Mouse (Mus musculus) bone marrow, adult 2 months (tissue): Measurements from ENCODE around the gene Gm6096.
A peak's percentile ranks its signal among the peaks of the same experiment; 100 is the strongest.

ENCODE experiments used
- CTCF ChIP-seq: fragments of 200-500 bp; IDR thresholded peaks from 2 replicates; pipeline ENCODE4 v1.5.1; 2011; ENCODE audit warnings: low read length, control low read depth; ENCODE audit not compliant: control insufficient read depth, insufficient read depth
- POLR2A ChIP-seq: fragments of 200-500 bp; IDR thresholded peaks from 2 replicates; pipeline ENCODE4 v1.6.1; 2011; ENCODE audit warnings: low read depth, mild to moderate bottlenecking, control low read depth, low read length, borderline replicate concordance; ENCODE audit not compliant: control insufficient read depth

GRCm38 (mm10) chr7:34222340-34222739 lies 28.5 kb upstream of the Gm6096 start:
- TF ChIP-seq POLR2A (no peak), CTCF (peak; percentile 36; the same call in 1 of the 2 replicates)
